Mouse (Mus musculus): ENCODE measurements around the gene Vps53. TPM values are rescaled to one million over a fixed set of nuclear protein-coding genes. Genes with fewer than 3 reads are reported as not detected.
"Not testable (repeated sequence)": the region's sequence is repeated elsewhere in the genome, so short reads cannot be mapped to it uniquely, and the experiment has no call there.

Vps53 gene
- polyA plus RNA-seq, 1 experiment from 2014 or later = 48.3 TPM

DNA sequence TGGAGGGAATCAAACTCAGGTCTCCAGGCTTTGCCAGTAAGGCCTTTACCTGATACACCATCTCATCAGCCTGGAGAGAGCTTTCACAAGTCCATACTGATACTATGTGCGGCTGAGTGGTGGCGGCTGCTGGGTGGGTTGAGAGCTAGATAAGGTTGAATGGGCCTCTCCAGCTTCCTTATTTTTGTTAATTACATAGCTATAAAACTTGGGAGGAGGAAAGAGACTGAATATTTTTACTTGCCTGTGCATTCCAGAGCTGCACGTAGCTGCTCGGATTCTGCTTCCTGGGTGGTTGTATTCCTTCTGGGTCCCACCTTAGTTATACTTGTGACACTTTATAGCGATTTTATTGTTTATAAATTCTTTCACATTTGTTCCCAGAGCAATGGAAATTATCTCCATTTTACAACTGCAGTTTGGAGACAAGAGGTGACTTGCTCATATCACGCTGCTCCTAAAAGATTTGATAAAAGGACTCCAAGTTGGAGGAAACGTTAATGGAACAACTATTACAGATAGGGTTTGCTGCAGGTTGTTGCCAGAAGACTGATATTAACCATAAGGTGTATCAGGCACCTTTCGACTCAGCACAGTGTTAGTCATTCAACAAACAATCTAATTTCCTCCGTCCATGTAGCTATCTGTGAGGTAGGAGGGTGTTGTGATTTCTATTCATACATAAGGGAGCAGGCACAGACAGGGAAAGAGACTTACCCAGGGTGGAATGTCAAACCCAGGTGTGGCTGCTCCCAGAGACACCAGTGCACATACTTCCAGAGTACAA, 168.4 kb downstream of the Vps53 start:
- no peaks in the 10 kb centered on the region for H3K9me3 ChIP-seq
- DNase-seq (ENCODE audit: low spot score) = no peak
- H3K4me3 ChIP-seq = no peak overlapping the region
- no peak overlapping the region for H3K27ac ChIP-seq
- no peaks in the 10 kb centered on the region for H3K36me3 ChIP-seq
- 86% methylated on average over 9 of the region's 9 CpGs for WGBS
- H3K27me3 ChIP-seq (ENCODE audit: insufficient read depth, poor library complexity, severe bottlenecking) = no peaks in the 10 kb centered on the region
- H3K4me1 ChIP-seq (replicated peaks) = no peaks in the 10 kb centered on the region

DNA sequence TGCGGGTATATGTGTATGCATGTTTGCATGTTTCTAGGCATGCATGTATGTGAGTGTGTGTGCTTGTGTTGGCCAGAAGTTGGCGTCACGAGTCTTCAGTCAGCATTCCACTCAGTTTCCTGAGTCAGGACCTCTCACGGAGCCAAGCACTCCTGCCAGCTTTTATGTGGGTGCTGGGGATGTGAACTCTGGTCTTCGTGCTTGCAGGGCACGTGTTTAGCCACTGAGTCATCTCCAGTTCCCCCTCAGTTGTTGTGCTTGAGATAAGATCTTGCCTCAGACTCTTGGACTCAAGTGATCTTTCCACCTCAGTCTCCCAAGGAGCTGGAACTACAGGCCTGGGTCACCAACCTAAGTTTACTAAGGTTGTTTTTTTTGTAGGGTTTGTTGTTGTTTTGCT, 170.3 kb downstream of the Vps53 start:
- Histone ChIP-seq H3K27me3 (ENCODE audit: insufficient read depth, poor library complexity, severe bottlenecking) (no peaks in the 10 kb centered on the region), H3K27ac (no peak overlapping the region), H3K9me3 (no peaks in the 10 kb centered on the region), H3K36me3 (no peaks in the 10 kb centered on the region), H3K4me1 (replicated peaks) (no peaks in the 10 kb centered on the region), H3K4me3 (no peak overlapping the region)
- 84% methylated on average over 6 of the region's 6 CpGs for WGBS
- DNase-seq (ENCODE audit: low spot score) = no peak

DNA sequence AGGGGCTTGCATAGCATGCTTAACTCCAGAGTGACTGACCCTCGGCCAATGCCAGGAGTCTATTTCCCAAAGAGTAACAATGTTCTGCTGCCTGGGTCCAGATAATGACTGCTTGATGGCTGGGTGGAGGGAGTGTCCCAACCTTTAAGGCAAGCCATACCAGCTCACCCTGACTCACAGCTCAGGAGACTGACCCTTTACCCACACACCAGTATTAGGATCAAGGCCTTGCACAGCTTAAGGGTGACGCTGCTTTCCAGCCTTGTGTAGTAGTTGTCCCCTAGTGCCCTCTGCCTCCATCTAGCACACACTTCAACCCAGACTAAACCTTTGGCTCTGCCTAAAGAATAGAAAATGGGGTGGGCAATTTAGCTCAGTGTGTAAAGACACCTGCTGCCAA, 171.3 kb downstream of the Vps53 start:
- WGBS = 85% methylated on average over 2 of the region's 2 CpGs

DNA sequence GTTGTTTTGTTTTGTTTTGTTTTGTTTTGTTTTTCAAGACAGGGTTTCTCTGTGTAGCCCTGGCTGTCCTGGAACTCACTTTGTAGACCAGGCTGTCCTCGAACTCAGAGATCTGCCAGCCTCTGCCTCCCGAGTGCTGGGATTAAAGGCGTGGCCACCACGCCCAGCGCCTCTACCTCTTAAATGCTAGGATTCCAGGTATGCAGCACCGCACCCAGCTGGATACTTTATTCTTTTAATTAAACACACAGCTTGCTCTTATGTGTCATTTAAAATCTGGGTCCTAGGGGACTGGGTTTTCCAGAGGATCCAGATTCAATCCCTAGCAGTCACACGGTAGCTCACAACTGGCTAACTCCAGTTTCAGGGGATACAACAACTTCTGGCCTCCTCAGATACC, 175.2 kb downstream of the Vps53 start:
- not testable (repeated sequence) for DNase-seq (ENCODE audit: low spot score); H3K27ac ChIP-seq; H3K9me3 ChIP-seq; H3K4me3 ChIP-seq; H3K4me1 ChIP-seq (replicated peaks); H3K36me3 ChIP-seq
- peaks cover 20% of the 10 kb centered on the region for H3K27me3 ChIP-seq (ENCODE audit: insufficient read depth, poor library complexity, severe bottlenecking)
- WGBS = 93% methylated on average over 7 of the region's 7 CpGs

More for the DNA sequence above, 171.3 kb downstream of the Vps53 start:
- DNase-seq (ENCODE audit: low spot score) = no peak
- Histone ChIP-seq H3K27me3 (ENCODE audit: insufficient read depth, poor library complexity, severe bottlenecking) (no peaks in the 10 kb centered on the region), H3K9me3 (no peaks in the 10 kb centered on the region), H3K4me3 (no peak overlapping the region), H3K4me1 (replicated peaks) (no peaks in the 10 kb centered on the region), H3K27ac (no peak overlapping the region), H3K36me3 (no peaks in the 10 kb centered on the region)

DNA sequence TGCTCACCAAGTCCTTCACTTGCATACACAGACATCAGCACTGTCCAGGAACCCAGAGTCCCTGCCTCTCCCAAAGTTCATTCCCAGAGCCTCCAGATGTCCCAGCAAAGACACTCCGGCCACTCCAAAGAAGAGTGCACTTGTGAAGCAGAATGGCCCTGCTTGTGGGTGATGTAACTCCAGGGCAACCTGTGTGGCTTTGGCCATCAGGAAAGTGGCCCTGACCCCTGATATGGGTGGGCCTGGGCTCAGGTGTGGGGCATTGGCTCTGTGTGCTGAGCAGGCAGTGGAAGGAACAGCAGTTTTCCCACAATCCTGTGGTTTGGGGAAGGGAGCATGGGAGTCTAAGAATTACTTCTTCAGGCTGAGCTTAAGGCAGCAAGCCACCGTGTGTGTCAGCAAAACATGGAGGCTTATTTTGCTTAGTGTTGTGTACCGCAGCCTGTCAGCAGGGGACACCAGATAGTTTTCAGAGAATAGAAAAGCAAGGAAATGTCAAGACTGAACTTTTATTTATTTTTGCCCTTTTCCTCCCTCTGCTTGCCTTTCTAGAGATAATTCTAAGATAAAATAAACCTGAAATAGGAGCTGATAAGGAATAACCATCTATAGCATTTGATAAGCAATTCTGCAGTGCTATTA, 178.1 kb downstream of the Vps53 start:
- WGBS = 58% methylated on average over 3 of the region's 3 CpGs
- DNase-seq (ENCODE audit: low spot score) = no peak
- H3K27me3 ChIP-seq (ENCODE audit: insufficient read depth, poor library complexity, severe bottlenecking) = peaks cover 25% of the 10 kb centered on the region

DNA sequence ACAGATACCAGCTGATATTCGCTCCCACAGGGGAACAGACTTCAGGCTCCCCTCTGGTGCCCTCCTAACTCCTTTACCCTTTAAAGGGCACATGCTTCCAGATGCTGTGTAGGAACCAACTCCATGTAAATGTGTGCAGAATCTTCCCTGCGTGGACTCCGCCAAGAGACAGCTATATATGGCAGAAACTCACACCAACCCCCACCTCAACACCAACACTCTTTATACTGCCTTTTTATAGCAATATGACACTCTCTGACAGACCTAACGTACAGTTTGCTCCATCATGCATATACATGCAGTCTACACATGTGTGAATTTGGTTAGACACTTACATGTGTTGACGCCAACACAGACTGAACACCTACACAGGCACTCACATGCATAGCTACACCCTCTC, 178.7 kb downstream of the Vps53 start:
- no peak for DNase-seq (ENCODE audit: low spot score)
- Histone ChIP-seq H3K9me3 (no peaks in the 10 kb centered on the region), H3K4me3 (no peak overlapping the region), H3K27ac (no peak overlapping the region), H3K36me3 (no peaks in the 10 kb centered on the region), H3K27me3 (ENCODE audit: insufficient read depth, poor library complexity, severe bottlenecking) (peaks cover 25% of the 10 kb centered on the region), H3K4me1 (replicated peaks) (peaks cover 9% of the 10 kb centered on the region)
- WGBS = 87% methylated on average over 5 of the region's 5 CpGs

More for the DNA sequence above, 178.1 kb downstream of the Vps53 start:
- Histone ChIP-seq H3K36me3 (no peaks in the 10 kb centered on the region), H3K27ac (no peak overlapping the region), H3K4me1 (replicated peaks) (peaks cover 9% of the 10 kb centered on the region), H3K9me3 (no peaks in the 10 kb centered on the region), H3K4me3 (no peak overlapping the region)

DNA sequence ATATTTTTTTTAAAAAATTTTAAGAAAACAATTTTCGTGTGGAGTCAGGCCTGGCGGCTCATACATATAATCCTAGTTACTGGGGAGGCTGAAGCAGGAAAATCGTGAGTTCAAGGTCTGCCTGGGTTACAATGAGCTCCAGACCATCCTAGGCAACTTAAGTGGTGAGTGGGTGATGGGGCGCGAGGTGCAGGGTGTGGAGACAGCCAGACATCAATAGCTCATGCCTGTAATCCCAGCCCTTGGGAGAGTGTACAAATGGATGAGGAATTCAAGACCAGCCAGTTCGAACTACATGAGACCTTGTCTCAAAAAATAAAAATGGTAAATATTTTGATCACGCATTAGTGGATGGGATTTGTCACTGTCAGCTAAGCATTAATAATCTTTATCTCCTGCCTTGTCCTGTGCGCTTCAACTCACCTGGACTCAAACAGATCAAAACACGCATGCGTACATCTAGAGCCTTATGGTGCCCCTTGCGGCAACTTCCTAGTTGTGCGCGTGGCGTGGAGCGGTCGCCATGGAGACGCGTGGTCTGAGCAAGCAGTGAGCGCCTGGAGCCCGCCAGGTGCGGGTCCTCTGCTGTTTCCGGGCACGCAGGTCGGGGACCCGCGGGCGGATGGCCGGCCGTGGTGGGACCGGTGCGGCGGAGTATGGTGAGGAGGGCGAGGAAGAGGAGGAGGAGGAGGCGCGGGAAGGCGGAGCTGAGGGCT, 179.8 kb downstream of the Vps53 start, which contains the start of gene 1700016K19Rik:
TSS of gene 1700016K19Rik (plus strand) at position 473 of the 716 bp plus-strand sequence.
- 13% methylated on average over 36 of the region's 36 CpGs for WGBS
- DNase-seq (ENCODE audit: low spot score) = peak; percentile 77
- H3K27me3 ChIP-seq (ENCODE audit: insufficient read depth, poor library complexity, severe bottlenecking) = peaks cover 25% of the 10 kb centered on the region
- no peaks in the 10 kb centered on the region for H3K36me3 ChIP-seq
- no peaks in the 10 kb centered on the region for H3K9me3 ChIP-seq
- peak within 1 kb of the TSS; percentile 67 for H3K4me3 ChIP-seq
- peaks cover 9% of the 10 kb centered on the region for H3K4me1 ChIP-seq (replicated peaks)
- peak within 1 kb of the TSS; percentile 69 for H3K27ac ChIP-seq

Other genes with a start within 250 kb of the Vps53 start
- 2.1 and 2.4 TPM in 2 replicates for gene Rph3al, start 241.2 kb downstream of the Vps53 start, polyA plus RNA-seq (2016; fragmentation: Nextera tagmentation; extraction: Ambion mirVana)
- 1.4 and 3.8 TPM in 2 replicates for gene 1700016K19Rik, start 179.7 kb downstream of the Vps53 start, polyA plus RNA-seq (2016; fragmentation: Nextera tagmentation; extraction: Ambion mirVana)
- 14.4 and 15.9 TPM in 2 replicates for gene Rflnb, start 151.9 kb downstream of the Vps53 start, polyA plus RNA-seq (2016; fragmentation: Nextera tagmentation; extraction: Ambion mirVana)
- 32.6 and 33.6 TPM in 2 replicates for gene Fam57a, start within 50 bp of the Vps53 start, polyA plus RNA-seq (2016; fragmentation: Nextera tagmentation; extraction: Ambion mirVana)
- 0.48 and 0.51 TPM in 2 replicates for gene Dbil5, start 38.0 kb upstream of the Vps53 start, polyA plus RNA-seq (2016; fragmentation: Nextera tagmentation; extraction: Ambion mirVana)
- 45.4 and 49.9 TPM in 2 replicates for gene Gemin4, start 38.0 kb upstream of the Vps53 start, polyA plus RNA-seq (2016; fragmentation: Nextera tagmentation; extraction: Ambion mirVana)
- 21.5 and 24.7 TPM in 2 replicates for gene Mrm3, start 64.1 kb upstream of the Vps53 start, polyA plus RNA-seq (2016; fragmentation: Nextera tagmentation; extraction: Ambion mirVana)
- 126 and 130 TPM in 2 replicates for gene Glod4, start 64.1 kb upstream of the Vps53 start, polyA plus RNA-seq (2016; fragmentation: Nextera tagmentation; extraction: Ambion mirVana)
- gene Nxn, start 219.5 kb upstream of the Vps53 start, polyA plus RNA-seq (2016; fragmentation: Nextera tagmentation; extraction: Ambion mirVana) = 45.3 and 46.6 TPM in 2 replicates
- gene Timm22, start 227.3 kb upstream of the Vps53 start, polyA plus RNA-seq (2016; fragmentation: Nextera tagmentation; extraction: Ambion mirVana) = 123 and 148 TPM in 2 replicates